Mouse (Mus musculus) yolk sac, embryonic 10.5 days (tissue): ENCODE data around the gene Mettl7b.
"Not testable (repeated sequence)": the region's sequence is repeated elsewhere in the genome, so short reads cannot be mapped to it uniquely, and the experiment has no call there.

Experiments
- DNase-seq: peaks from one replicate; pipeline ENCODE4 v3.0.0-alpha.2; 2017; ENCODE audit warnings: low spot score

Mettl7b gene

GRCm38 (mm10) chr10:128960590-128961584 lies at the start of gene Mettl7b:
Gene Mettl7b, minus strand, starts transcription at chr10:128960988.
- no peak for DNase-seq

- DNase-seq: no peak
Measured at GRCm38 (mm10) chr10:129010288-129010841, 49.6 kb upstream of the Mettl7b start, which contains the start of gene Olfr763. Gene Olfr763, plus strand, starts transcription at chr10:129010791.

- peak; percentile 39 for DNase-seq
Measured at GRCm38 (mm10) chr10:129004032-129004920, 43.5 kb upstream of the Mettl7b start.

- no peak for DNase-seq
Measured at GRCm38 (mm10) chr10:128996523-128997040, 35.8 kb upstream of the Mettl7b start.

GRCm38 (mm10) chr10:128995796-128996195 lies 35.0 kb upstream of the Mettl7b start:
- DNase-seq: no peak

GRCm38 (mm10) chr10:128990994-128991393 lies 30.2 kb upstream of the Mettl7b start:
- no peak for DNase-seq

GRCm38 (mm10) chr10:128990129-128990850 lies 29.5 kb upstream of the Mettl7b start:
- not testable (repeated sequence) for DNase-seq

GRCm38 (mm10) chr10:128989131-128989530 lies 28.3 kb upstream of the Mettl7b start, which contains the start of gene Olfr9:
Gene Olfr9, plus strand, starts transcription at chr10:128989431.
- not testable (repeated sequence) for DNase-seq

- peak; percentile 37 for DNase-seq
Measured at GRCm38 (mm10) chr10:128980644-128981365, 20.0 kb upstream of the Mettl7b start.

- DNase-seq: peak; percentile 27
Measured at GRCm38 (mm10) chr10:128977522-128978114, 16.8 kb upstream of the Mettl7b start.

GRCm38 (mm10) chr10:128976395-128976794 lies 15.6 kb upstream of the Mettl7b start:
- DNase-seq: no peak

- no peak for DNase-seq
Measured at GRCm38 (mm10) chr10:128972841-128973240, 12.1 kb upstream of the Mettl7b start.

- no peak for DNase-seq
Measured at GRCm38 (mm10) chr10:128970740-128971250, 10.0 kb upstream of the Mettl7b start.

GRCm38 (mm10) chr10:128968341-128968749 lies 7.6 kb upstream of the Mettl7b start:
- no peak for DNase-seq

- no peak for DNase-seq
Measured at GRCm38 (mm10) chr10:128965871-128966270, 5.1 kb upstream of the Mettl7b start.

GRCm38 (mm10) chr10:128964961-128965360 lies 4.2 kb upstream of the Mettl7b start:
- peak; percentile 87 for DNase-seq

- no peak for DNase-seq
Measured at GRCm38 (mm10) chr10:128960142-128960541, 646 bp downstream of the Mettl7b start.

GRCm38 (mm10) chr10:128958340-128958739 lies 2.4 kb downstream of the Mettl7b start:
- DNase-seq: no peak

GRCm38 (mm10) chr10:128950208-128950887 lies 10.4 kb downstream of the Mettl7b start:
- DNase-seq: no peak
